Mouse (Mus musculus) midbrain, embryonic 14.5 days (tissue): ENCODE measurements around the gene Fancg. TPM values are rescaled to one million over a fixed set of nuclear protein-coding genes. Genes with fewer than 3 reads are reported as not detected.

Experiments used
- ATAC-seq: fragments of 200-750 bp; cut with Nextera tagmentation; 2 replicates; pipeline ENCODE4 v1.8.0; 2017; ENCODE audit warnings: moderate number of reproducible peaks, moderate library complexity; ENCODE audit not compliant: low FRiP score, low TSS enrichment
- DNase-seq: peaks from one replicate; pipeline ENCODE4 v3.0.0-alpha.2; 2015
- H3K27ac ChIP-seq: fragments of 300-500 bp; sonication (generic); replicated peaks from 2 replicates; pipeline ENCODE4 v1.5.1; 2014; ENCODE audit warnings: mild to moderate bottlenecking, low read depth, low read length, moderate library complexity
- H3K27me3 ChIP-seq: fragments of 300-500 bp; sonication (generic); 2 replicates; pipeline ENCODE4 v1.6.1; 2014; ENCODE audit warnings: low read length, control low read depth, mixed read lengths; ENCODE audit not compliant: control insufficient read depth, insufficient read depth
- H3K36me3 ChIP-seq: fragments of 300-500 bp; sonication (generic); 2 replicates; pipeline ENCODE4 v1.6.1; 2014; ENCODE audit warnings: low read length, control low read depth; ENCODE audit not compliant: control insufficient read depth, insufficient read depth
- H3K4me1 ChIP-seq: fragments of 300-500 bp; sonication (generic); 2 replicates; pipeline ENCODE4 v1.6.1; 2014; ENCODE audit warnings: mild to moderate bottlenecking, antibody characterized with exemption, low read length, control low read depth; ENCODE audit not compliant: control insufficient read depth, insufficient read depth
- H3K4me2 ChIP-seq: fragments of 300-500 bp; sonication (generic); 2 replicates; pipeline ENCODE4 v1.6.1; 2014; ENCODE audit warnings: mild to moderate bottlenecking, low read length, moderate library complexity
- H3K4me3 ChIP-seq: fragments of 300-500 bp; sonication (generic); replicated peaks from 2 replicates; pipeline ENCODE4 v1.5.1; 2014; ENCODE audit warnings: low read depth, low read length
- H3K9ac ChIP-seq: fragments of 300-500 bp; sonication (generic); replicated peaks from 2 replicates; pipeline ENCODE4 v1.6.1; 2014; ENCODE audit warnings: mild to moderate bottlenecking, low read length, moderate library complexity
- H3K9me3 ChIP-seq: fragments of 300-500 bp; sonication (generic); 2 replicates; pipeline ENCODE4 v1.6.1; 2016; ENCODE audit warnings: low read length, control low read depth, mixed read lengths; ENCODE audit not compliant: control insufficient read depth
- WGBS: fragments of 180-500 bp; shearing (Covaris S2); extraction: QIAGEN DNeasy Blood & Tissue Kit; methylation state at CpG from one replicate; pipeline ENCODE4 v1.1.7; 2014; 5-methylcytosine and 5-hydroxymethylcytosine counted together
- polyA plus RNA-seq: library from polyadenylated mRNA; unstranded; fragments of >200 nt; fragmentation: Nextera tagmentation; extraction: Ambion mirVana; gene quantifications from 2 replicates; pipeline ENCODE4 v1.2.1, GENCODE M21; 2014

The Fancg gene
- polyA plus RNA-seq, 1 experiment from 2014 or later = 20.4 TPM

- Histone ChIP-seq H3K9ac (no peak overlapping the region), H3K36me3 (peaks cover 27% of the 10 kb centered on the region), H3K9me3 (no peaks in the 10 kb centered on the region), H3K4me2 (no peak overlapping the region), H3K4me3 (no peak overlapping the region), H3K27me3 (no peaks in the 10 kb centered on the region), H3K27ac (no peak overlapping the region), H3K4me1 (no peaks in the 10 kb centered on the region)
- no peak for ATAC-seq
- peak; percentile 79 for DNase-seq
- 26% methylated on average over 4 of the region's 4 CpGs for WGBS
These were observed 48.7 kb downstream of the Fancg start for GRCm38 (mm10) chr4:42961592-42961991.

GRCm38 (mm10) chr4:42959382-42959781, 50.9 kb downstream of the Fancg start:
- Histone ChIP-seq H3K4me2 (no peak overlapping the region), H3K27me3 (no peaks in the 10 kb centered on the region), H3K36me3 (peaks cover 40% of the 10 kb centered on the region), H3K9me3 (no peaks in the 10 kb centered on the region), H3K4me1 (peaks cover 5% of the 10 kb centered on the region; the same call in 1 of the 2 replicates), H3K27ac (no peak overlapping the region), H3K9ac (no peak overlapping the region), H3K4me3 (no peak overlapping the region)
- 73% methylated on average over 4 of the region's 4 CpGs for WGBS
- ATAC-seq (no peak), DNase-seq (no peak)

GRCm38 (mm10) chr4:42958942-42959341, 51.4 kb downstream of the Fancg start:
- Histone ChIP-seq H3K4me3 (no peak overlapping the region), H3K4me2 (no peak overlapping the region), H3K36me3 (peaks cover 40% of the 10 kb centered on the region), H3K27me3 (no peaks in the 10 kb centered on the region), H3K9ac (no peak overlapping the region), H3K9me3 (no peaks in the 10 kb centered on the region), H3K4me1 (peaks cover 7% of the 10 kb centered on the region), H3K27ac (no peak overlapping the region)
- ATAC-seq (no peak), DNase-seq (no peak)
- WGBS = 71% methylated on average over 8 of the region's 8 CpGs

GRCm38 (mm10) chr4:42957979-42958378, 52.3 kb downstream of the Fancg start:
- H3K36me3 ChIP-seq = peaks cover 49% of the 10 kb centered on the region
- H3K4me3 ChIP-seq = no peak overlapping the region
- 92% methylated on average over 8 of the region's 8 CpGs for WGBS
- DNase-seq = no peak
- no peak overlapping the region for H3K27ac ChIP-seq
- no peaks in the 10 kb centered on the region for H3K27me3 ChIP-seq
- H3K4me1 ChIP-seq = peaks cover 17% of the 10 kb centered on the region
- no peak overlapping the region for H3K9ac ChIP-seq
- ATAC-seq = no peak
- H3K9me3 ChIP-seq = no peaks in the 10 kb centered on the region
- H3K4me2 ChIP-seq = no peak overlapping the region

GRCm38 (mm10) chr4:42957306-42957705, 53.0 kb downstream of the Fancg start:
- H3K4me1 ChIP-seq = peaks cover 23% of the 10 kb centered on the region
- WGBS = 64% methylated on average over 11 of the region's 11 CpGs
- no peaks in the 10 kb centered on the region for H3K9me3 ChIP-seq
- H3K4me2 ChIP-seq = no peak overlapping the region
- no peak overlapping the region for H3K4me3 ChIP-seq
- DNase-seq (no peak), ATAC-seq (no peak)
- no peak overlapping the region for H3K9ac ChIP-seq
- no peaks in the 10 kb centered on the region for H3K27me3 ChIP-seq
- H3K27ac ChIP-seq = no peak overlapping the region
- H3K36me3 ChIP-seq = peaks cover 52% of the 10 kb centered on the region

GRCm38 (mm10) chr4:42956581-42956980, 53.7 kb downstream of the Fancg start:
- peaks cover 31% of the 10 kb centered on the region for H3K4me1 ChIP-seq
- H3K27ac ChIP-seq = no peak overlapping the region
- H3K4me3 ChIP-seq = no peak overlapping the region
- H3K36me3 ChIP-seq = peaks cover 52% of the 10 kb centered on the region
- H3K9ac ChIP-seq = no peak overlapping the region
- ATAC-seq (no peak), DNase-seq (no peak)
- H3K27me3 ChIP-seq = no peaks in the 10 kb centered on the region
- 94% methylated on average over 17 of the region's 17 CpGs for WGBS
- no peaks in the 10 kb centered on the region for H3K9me3 ChIP-seq
- no peak overlapping the region for H3K4me2 ChIP-seq

- Histone ChIP-seq H3K27ac (no peak overlapping the region), H3K27me3 (no peaks in the 10 kb centered on the region), H3K4me3 (no peak overlapping the region), H3K9me3 (no peaks in the 10 kb centered on the region), H3K36me3 (peaks cover 52% of the 10 kb centered on the region), H3K4me2 (no peak overlapping the region), H3K9ac (no peak overlapping the region), H3K4me1 (peaks cover 39% of the 10 kb centered on the region)
- DNase-seq (no peak), ATAC-seq (no peak)
- 92% methylated on average over 3 of the region's 3 CpGs for WGBS
These were observed 55.1 kb downstream of the Fancg start for GRCm38 (mm10) chr4:42955200-42955599.

- ATAC-seq = no peak
- Histone ChIP-seq H3K9me3 (no peaks in the 10 kb centered on the region), H3K4me3 (peak overlapping the region; percentile 83), H3K4me1 (peaks cover 40% of the 10 kb centered on the region), H3K27ac (peak overlapping the region; percentile 81), H3K27me3 (no peaks in the 10 kb centered on the region), H3K9ac (no peak overlapping the region), H3K36me3 (peaks cover 52% of the 10 kb centered on the region), H3K4me2 (peak overlapping the region; percentile 99)
- peak; percentile 86 for DNase-seq
- WGBS = 3% methylated on average over 10 of the region's 10 CpGs
These were observed 56.0 kb downstream of the Fancg start for GRCm38 (mm10) chr4:42954297-42954696.

- H3K4me3 ChIP-seq = peak overlapping the region; percentile 83
- peak overlapping the region; percentile 99 for H3K4me2 ChIP-seq
- peak overlapping the region; percentile 81 for H3K27ac ChIP-seq
- H3K9me3 ChIP-seq = no peaks in the 10 kb centered on the region
- H3K9ac ChIP-seq = peak overlapping the region; percentile 45; the same call in 1 of the 2 replicates
- ATAC-seq (peak; percentile 21; the same call in 1 of the 2 replicates), DNase-seq (peak; percentile 78)
- no peaks in the 10 kb centered on the region for H3K27me3 ChIP-seq
- peaks cover 47% of the 10 kb centered on the region for H3K4me1 ChIP-seq
- H3K36me3 ChIP-seq = peaks cover 45% of the 10 kb centered on the region
- WGBS = 9% methylated on average over 10 of the region's 10 CpGs
These were observed 56.7 kb downstream of the Fancg start for GRCm38 (mm10) chr4:42953435-42954094.
